Mouse (Mus musculus) ES-E14 (cell line): ENCODE results near the gene Emc3. TPM values are rescaled to one million over a fixed set of nuclear protein-coding genes. Genes with fewer than 3 reads are reported as not detected.

Source experiments
- DNase-seq: peaks from one replicate; pipeline ENCODE4 v3.0.0-alpha.2; 2013; ENCODE audit warnings: low read depth, low spot score
- H3K27ac ChIP-seq: 2 replicates; pipeline ENCODE4 v1.5.1; 2012; ENCODE audit warnings: low read depth, mild to moderate bottlenecking, low read length, moderate library complexity, mixed read lengths; ENCODE audit not compliant: poor library complexity, insufficient read depth, severe bottlenecking
- H3K36me3 ChIP-seq: 2 replicates; pipeline ENCODE4 v1.6.1; 2012; ENCODE audit warnings: mild to moderate bottlenecking, low read length, moderate library complexity, mixed read lengths; ENCODE audit not compliant: control insufficient read depth, poor library complexity, insufficient read depth, severe bottlenecking
- H3K4me1 ChIP-seq, 2 experiments: fragments of 150-350 bp in 1 of 2; sonication (generic) in 1 of 2; 2 replicates each; pipeline ENCODE4 v1.6.1; 2012; ENCODE audit warnings: low read length in 2 of 2, mild to moderate bottlenecking in 1 of 2, mixed read lengths in 1 of 2; ENCODE audit not compliant: control insufficient read depth in 2 of 2, insufficient read depth in 2 of 2, poor library complexity in 1 of 2
- H3K4me3 ChIP-seq, 2 experiments: fragments of 150-350 bp in 1 of 2; sonication (generic) in 1 of 2; 2 replicates each; pipeline ENCODE4 v1.5.1; 2012; ENCODE audit warnings: low read length in 2 of 2, low read depth in 1 of 2, mild to moderate bottlenecking in 1 of 2, mixed read lengths in 1 of 2; ENCODE audit not compliant: insufficient read depth in 1 of 2, poor library complexity in 1 of 2, severe bottlenecking in 1 of 2
- H3K9ac ChIP-seq: 2 replicates; pipeline ENCODE4 v1.6.1; 2012; ENCODE audit warnings: low read depth, mild to moderate bottlenecking, low read length, mixed read lengths; ENCODE audit not compliant: poor library complexity, insufficient read depth, severe bottlenecking
- H3K9me3 ChIP-seq: fragments of 150-350 bp; sonication (generic); 2 replicates; pipeline ENCODE4 v1.6.1; 2012; ENCODE audit warnings: low read depth, mild to moderate bottlenecking, low read length; ENCODE audit not compliant: control insufficient read depth, insufficient read depth
- CHD2 ChIP-seq: IDR thresholded peaks from 2 replicates; pipeline ENCODE4 v1.6.1; 2014; ENCODE audit warnings: mild to moderate bottlenecking, low read depth, low read length, inconsistent platforms
- HCFC1 ChIP-seq: IDR thresholded peaks from 2 replicates; pipeline ENCODE4 v1.6.1; 2012; ENCODE audit warnings: low read length, inconsistent platforms, borderline replicate concordance; ENCODE audit not compliant: insufficient read depth
- MAFK ChIP-seq: IDR thresholded peaks from 2 replicates; pipeline ENCODE4 v1.6.1; 2014; ENCODE audit warnings: mild to moderate bottlenecking, low read depth, low read length, inconsistent platforms; ENCODE audit not compliant: insufficient read depth
- ZC3H11A ChIP-seq: IDR thresholded peaks from 2 replicates; pipeline ENCODE4 v1.6.1; 2012; ENCODE audit warnings: low read depth, mild to moderate bottlenecking, inconsistent platforms, low read length, borderline replicate concordance
- ZNF384 ChIP-seq: IDR thresholded peaks from 2 replicates; pipeline ENCODE4 v1.6.1; 2012; ENCODE audit warnings: low read depth, low read length, inconsistent platforms
- in situ Hi-C, 2 experiments: fragments of 600-800 bp; cut with MboI; formaldehyde crosslinking; loops; one replicate each; pipeline ENCODE4 v1.15.1; 2025; ENCODE audit warnings: low sequenced_read_pairs in 2 of 2, inconsistent platforms in 1 of 2; ENCODE audit not compliant: unreplicated experiment in 2 of 2
- total RNA-seq: library from RNA; depleted of rRNA; stranded (reverse); fragments of 300-350 nt; gene quantifications from 2 replicates; pipeline ENCODE4 v1.2.3, GENCODE M21; 2012

The Emc3 gene
- total RNA-seq, 1 experiment, result 71.2 TPM

GRCm38 (mm10) chr6:113559736-113560135, 28.3 kb upstream of the Emc3 start:
- peaks cover 22% of the 10 kb centered on the region for H3K36me3 ChIP-seq
- no peak overlapping the region for H3K9ac ChIP-seq
- no peaks in the 10 kb centered on the region for H3K9me3 ChIP-seq
- DNase-seq, result no peak
- H3K27ac ChIP-seq, result no peak overlapping the region
- in situ Hi-C loops, result no loop called here
- no peaks in the 10 kb centered on the region for H3K4me1 ChIP-seq
- H3K4me3 ChIP-seq, result no peak overlapping the region
- no peak for TF ChIP-seq MAFK
- no peak for TF ChIP-seq ZNF384
- no peak for TF ChIP-seq ZC3H11A
- no peak for TF ChIP-seq HCFC1
- no peak for TF ChIP-seq CHD2

GRCm38 (mm10) chr6:113543906-113544481, 12.5 kb upstream of the Emc3 start:
- in situ Hi-C loops, result no loop called here
- TF ChIP-seq MAFK, result no peak
- TF ChIP-seq CHD2, result no peak
- TF ChIP-seq ZC3H11A, result no peak
- TF ChIP-seq ZNF384, result no peak
- no peak for TF ChIP-seq HCFC1
- no peak overlapping the region for H3K9ac ChIP-seq
- no peak overlapping the region for H3K27ac ChIP-seq
- H3K4me1 ChIP-seq, result no peaks in the 10 kb centered on the region
- no peaks in the 10 kb centered on the region for H3K9me3 ChIP-seq
- H3K36me3 ChIP-seq, result peaks cover 14% of the 10 kb centered on the region
- no peak for DNase-seq
- no peak overlapping the region for H3K4me3 ChIP-seq

GRCm38 (mm10) chr6:113541610-113542009, 10.2 kb upstream of the Emc3 start:
- no peak for DNase-seq
- Histone ChIP-seq H3K36me3 (peaks cover 17% of the 10 kb centered on the region), H3K9ac (no peak overlapping the region), H3K9me3 (no peaks in the 10 kb centered on the region), H3K4me1 (no peaks in the 10 kb centered on the region), H3K27ac (no peak overlapping the region), H3K4me3 (no peak overlapping the region)
- TF ChIP-seq ZC3H11A (no peak), ZNF384 (no peak), CHD2 (no peak), HCFC1 (no peak), MAFK (no peak)
- in situ Hi-C loops, result no loop called here

GRCm38 (mm10) chr6:113534886-113535285, 3.4 kb upstream of the Emc3 start:
- H3K27ac ChIP-seq, result no peak overlapping the region
- no peak for TF ChIP-seq MAFK
- TF ChIP-seq CHD2, result no peak
- no peak for TF ChIP-seq HCFC1
- TF ChIP-seq ZNF384, result no peak
- TF ChIP-seq ZC3H11A, result no peak
- peaks cover 9% of the 10 kb centered on the region for H3K36me3 ChIP-seq
- no peaks in the 10 kb centered on the region for H3K4me1 ChIP-seq
- no peaks in the 10 kb centered on the region for H3K9me3 ChIP-seq
- no peak for DNase-seq
- H3K4me3 ChIP-seq, result no peak overlapping the region
- in situ Hi-C loops, result no loop called here
- no peak overlapping the region for H3K9ac ChIP-seq

GRCm38 (mm10) chr6:113531840-113532404, 470 bp upstream of the Emc3 start:
- H3K27ac ChIP-seq, result no peak overlapping the region; the same call in 1 of the 2 replicates
- DNase-seq, result no peak

More at GRCm38 (mm10) chr6:113531840-113532404, 470 bp upstream of the Emc3 start:
- H3K4me3 ChIP-seq, result peak overlapping the region; percentile 73 to 94
- H3K9ac ChIP-seq, result peak overlapping the region; percentile 83
- H3K36me3 ChIP-seq, result peaks cover 4% of the 10 kb centered on the region
- H3K4me1 ChIP-seq, result no peaks in the 10 kb centered on the region
- TF ChIP-seq ZC3H11A (no peak), ZNF384 (0 out of 2 replicates have a peak, but pooled peaks have one; percentile 5)
- no peaks in the 10 kb centered on the region for H3K9me3 ChIP-seq
- in situ Hi-C loops, result no loop called here
